Mouse (Mus musculus) forebrain, embryonic 11.5 days (tissue): Measurements from ENCODE around the gene Bdh1. TPM values are rescaled to one million over a fixed set of nuclear protein-coding genes. Genes with fewer than 3 reads are reported as not detected.

Experiments used
- ATAC-seq: fragments of 200-750 bp; cut with Nextera tagmentation; replicated peaks from 2 replicates; pipeline ENCODE4 v1.8.0; 2017; ENCODE audit warnings: moderate TSS enrichment; ENCODE audit not compliant: low FRiP score
- DNase-seq: peaks from one replicate; pipeline ENCODE4 v3.0.0-alpha.2; 2017; ENCODE audit warnings: low spot score
- H3K27ac ChIP-seq: fragments of 300-500 bp; sonication (generic); 2 replicates; pipeline ENCODE4 v1.5.1; 2014; ENCODE audit warnings: low read depth, low read length
- H3K27me3 ChIP-seq: fragments of 300-500 bp; sonication (generic); 2 replicates; pipeline ENCODE4 v1.6.1; 2014; ENCODE audit warnings: mild to moderate bottlenecking, low read length, mixed read lengths; ENCODE audit not compliant: control insufficient read depth, insufficient read depth
- H3K36me3 ChIP-seq: fragments of 300-500 bp; sonication (generic); 2 replicates; pipeline ENCODE4 v1.6.1; 2014; ENCODE audit warnings: mild to moderate bottlenecking, low read length, moderate library complexity, mixed read lengths; ENCODE audit not compliant: control insufficient read depth, insufficient read depth
- H3K4me1 ChIP-seq: fragments of 300-500 bp; sonication (generic); replicated peaks from 2 replicates; pipeline ENCODE4 v1.6.1; 2014; ENCODE audit warnings: low read length, mixed read lengths; ENCODE audit not compliant: control insufficient read depth, insufficient read depth
- H3K4me2 ChIP-seq: fragments of 300-500 bp; sonication (generic); 2 replicates; pipeline ENCODE4 v1.6.1; 2014; ENCODE audit warnings: low read depth, mild to moderate bottlenecking, low read length, moderate library complexity, mixed read lengths; ENCODE audit not compliant: severe bottlenecking
- H3K4me3 ChIP-seq: fragments of 300-500 bp; sonication (generic); 2 replicates; pipeline ENCODE4 v1.5.1; 2014; ENCODE audit warnings: low read depth, low read length
- H3K9ac ChIP-seq: fragments of 300-500 bp; sonication (generic); 2 replicates; pipeline ENCODE4 v1.6.1; 2014; ENCODE audit warnings: low read length
- H3K9me3 ChIP-seq: fragments of 300-500 bp; sonication (generic); 2 replicates; pipeline ENCODE4 v1.6.1; 2016; ENCODE audit warnings: low read length, mixed read lengths; ENCODE audit not compliant: control insufficient read depth
- WGBS: fragments of 180-500 bp; shearing (Covaris S2); extraction: QIAGEN DNeasy Blood & Tissue Kit; methylation state at CpG from one replicate; pipeline ENCODE4 v1.1.7; 2014; 5-methylcytosine and 5-hydroxymethylcytosine counted together
- polyA plus RNA-seq: library from polyadenylated mRNA; unstranded; fragments of >200 nt; fragmentation: Nextera tagmentation; extraction: Ambion mirVana; gene quantifications from 2 replicates; pipeline ENCODE4 v1.2.1, GENCODE M21; 2014

Gene Bdh1
- polyA plus RNA-seq, 1 experiment from 2014 or later, result 30.0 TPM

DNA sequence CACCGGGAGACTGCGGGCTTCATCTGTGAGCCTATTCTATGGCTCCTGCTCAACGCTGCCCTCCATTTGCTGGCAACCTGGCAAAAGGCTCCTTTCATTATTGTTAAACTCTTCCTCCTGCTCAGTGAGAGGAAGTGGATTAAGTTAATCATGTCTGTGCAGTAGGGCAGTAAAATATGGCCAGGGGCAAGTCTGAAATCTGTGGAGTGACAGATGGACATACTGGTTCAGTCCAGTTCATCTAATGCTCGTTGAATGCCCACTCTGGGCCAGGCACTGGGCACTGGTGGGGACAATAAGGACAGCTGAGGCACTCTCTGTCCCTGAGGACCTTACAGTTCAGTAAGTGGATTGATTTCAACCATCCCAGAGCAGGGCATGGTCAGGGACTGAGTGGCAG, 27.9 kb downstream of the Bdh1 start:
- H3K9me3 ChIP-seq, result no peaks in the 10 kb centered on the region
- no peak overlapping the region for H3K9ac ChIP-seq
- no peak overlapping the region for H3K27ac ChIP-seq
- no peak for ATAC-seq
- 0 out of 2 replicates have a peak, but pooled peaks cover 5% of the 10 kb centered on the region for H3K4me1 ChIP-seq
- no peak for DNase-seq
- H3K4me3 ChIP-seq, result no peak overlapping the region
- H3K4me2 ChIP-seq, result no peak overlapping the region
- no peaks in the 10 kb centered on the region for H3K36me3 ChIP-seq
- 86% methylated on average over 4 of the region's 4 CpGs for WGBS
- no peaks in the 10 kb centered on the region for H3K27me3 ChIP-seq

DNA sequence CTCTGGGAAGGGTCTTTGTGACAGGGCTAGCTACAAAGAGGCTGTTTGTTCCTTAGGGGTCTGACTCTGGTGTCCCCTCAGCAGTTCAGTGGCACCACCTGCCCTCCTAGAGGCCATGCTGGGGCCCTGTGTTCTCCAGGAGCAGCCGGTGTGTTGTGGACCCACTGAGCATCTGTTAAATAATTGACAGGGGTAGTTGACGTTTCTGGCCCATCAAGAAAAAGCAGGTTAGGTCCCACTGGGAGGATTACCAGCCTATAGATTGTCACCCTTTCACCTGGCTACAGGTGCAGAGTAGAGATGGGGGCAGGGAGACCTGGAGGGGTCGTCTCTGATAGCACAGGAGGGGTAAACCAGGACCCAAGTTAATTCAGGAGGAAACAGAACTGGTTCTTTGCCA, 29.2 kb downstream of the Bdh1 start:
- WGBS, result 83% methylated on average over 3 of the region's 3 CpGs
- Histone ChIP-seq H3K4me1 (0 out of 2 replicates have a peak, but pooled peaks cover 5% of the 10 kb centered on the region), H3K27ac (no peak overlapping the region), H3K9me3 (no peaks in the 10 kb centered on the region), H3K4me3 (no peak overlapping the region), H3K27me3 (no peaks in the 10 kb centered on the region), H3K4me2 (no peak overlapping the region), H3K36me3 (no peaks in the 10 kb centered on the region), H3K9ac (no peak overlapping the region)
- ATAC-seq (no peak), DNase-seq (no peak)

DNA sequence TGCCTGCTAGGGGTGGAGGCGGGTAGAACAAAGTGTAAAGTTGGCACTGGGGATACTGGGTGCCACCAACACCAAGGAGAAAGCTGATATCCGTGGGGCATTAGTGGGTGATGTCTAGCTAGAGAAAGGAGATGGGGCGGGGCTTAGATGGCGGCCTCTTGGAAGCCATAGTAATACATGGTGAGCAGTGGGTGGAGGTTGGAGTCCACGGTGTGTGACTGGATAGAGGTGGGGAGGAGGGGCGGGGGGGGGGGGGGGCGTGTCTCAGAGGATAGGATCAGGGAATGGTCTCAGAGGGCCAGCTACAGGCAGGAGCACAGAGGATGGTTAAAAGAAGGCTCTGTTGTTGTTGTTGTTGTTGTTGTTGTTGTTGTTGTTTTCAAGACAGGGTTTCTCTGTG, 30.4 kb downstream of the Bdh1 start:
- no peaks in the 10 kb centered on the region for H3K27me3 ChIP-seq
- 78% methylated on average over 6 of the region's 7 CpGs for WGBS
- ATAC-seq (no peak), DNase-seq (no peak)
- H3K4me3 ChIP-seq, result no peak overlapping the region
- H3K4me2 ChIP-seq, result no peak overlapping the region
- no peak overlapping the region for H3K9ac ChIP-seq
- 0 out of 2 replicates have a peak, but pooled peaks cover 5% of the 10 kb centered on the region for H3K4me1 ChIP-seq
- no peak overlapping the region for H3K27ac ChIP-seq
- H3K36me3 ChIP-seq, result no peaks in the 10 kb centered on the region
- no peaks in the 10 kb centered on the region for H3K9me3 ChIP-seq

DNA sequence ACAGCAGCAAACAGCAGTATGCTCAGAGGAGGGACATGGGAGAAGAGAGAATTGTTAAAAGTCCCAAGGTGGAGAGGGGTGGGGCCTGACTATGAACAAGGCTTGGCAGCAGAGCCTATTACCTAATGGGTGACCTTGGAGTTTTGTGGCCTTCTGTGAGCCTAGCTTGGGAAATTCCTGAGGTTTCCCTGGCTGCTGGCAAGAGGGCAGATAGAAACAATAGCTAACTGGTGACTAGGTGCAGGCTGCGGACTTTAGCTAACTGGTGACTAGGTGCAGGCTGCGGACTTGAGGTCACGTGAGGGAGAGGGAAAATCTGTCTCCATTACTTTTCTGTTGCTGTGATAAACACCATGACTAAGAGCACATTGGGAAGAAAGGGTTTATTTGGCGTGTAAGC, 31.9 kb downstream of the Bdh1 start:
- ATAC-seq, result no peak
- no peaks in the 10 kb centered on the region for H3K27me3 ChIP-seq

DNA sequence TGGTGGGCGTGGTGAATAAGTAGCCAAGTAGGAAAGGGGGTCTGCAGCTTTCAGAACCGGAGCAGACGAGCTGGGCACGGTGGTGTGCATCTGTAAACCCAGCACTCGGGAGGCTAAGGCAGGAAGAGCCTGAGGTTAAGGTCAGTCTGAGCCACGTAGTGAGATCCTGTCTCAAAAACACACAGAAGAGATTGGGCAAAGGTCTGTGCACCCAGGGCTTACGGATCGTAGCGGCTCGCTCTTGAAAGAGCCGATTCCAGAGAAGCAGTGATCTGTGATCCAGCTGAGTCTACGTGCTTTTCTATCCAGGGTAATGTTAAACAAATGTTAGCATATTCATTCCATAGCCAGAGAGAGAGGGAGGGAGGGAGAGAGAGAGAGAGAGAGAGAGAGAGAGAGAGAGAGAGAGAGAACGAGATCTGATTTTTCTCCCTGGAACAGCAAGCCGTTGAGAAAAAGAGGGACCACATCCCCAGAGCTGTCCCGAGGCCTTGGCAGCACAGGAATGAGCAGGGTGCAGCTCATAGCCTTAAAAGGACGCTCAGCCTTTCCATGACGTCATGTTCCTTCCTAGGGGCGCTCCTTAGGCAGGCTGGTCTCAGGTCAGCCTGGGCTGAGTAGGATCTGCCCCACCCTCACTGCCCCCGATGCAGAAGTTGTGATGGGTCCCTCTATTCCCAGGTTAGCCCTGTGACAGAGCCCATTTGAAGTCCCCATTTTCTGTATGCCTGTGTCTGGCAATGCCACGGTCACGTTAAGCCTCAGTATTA, 33.4 kb downstream of the Bdh1 start:
- no peak overlapping the region for H3K4me3 ChIP-seq
- peaks cover 10% of the 10 kb centered on the region for H3K4me1 ChIP-seq
- H3K27ac ChIP-seq, result no peak overlapping the region
- no peaks in the 10 kb centered on the region for H3K27me3 ChIP-seq
- no peaks in the 10 kb centered on the region for H3K9me3 ChIP-seq
- ATAC-seq (no peak), DNase-seq (no peak)
- no peaks in the 10 kb centered on the region for H3K36me3 ChIP-seq
- no peak overlapping the region for H3K9ac ChIP-seq
- no peak overlapping the region for H3K4me2 ChIP-seq
- 83% methylated on average over 21 of the region's 21 CpGs for WGBS

More for the DNA sequence above, 31.9 kb downstream of the Bdh1 start:
- H3K27ac ChIP-seq, result no peak overlapping the region
- no peak overlapping the region for H3K9ac ChIP-seq
- peaks cover 9% of the 10 kb centered on the region for H3K4me1 ChIP-seq
- whole genome bisulfite sequencing, result 87% methylated on average over 4 of the region's 4 CpGs
- no peak overlapping the region for H3K4me2 ChIP-seq
- no peaks in the 10 kb centered on the region for H3K36me3 ChIP-seq
- H3K9me3 ChIP-seq, result no peaks in the 10 kb centered on the region
- DNase-seq, result no peak
- H3K4me3 ChIP-seq, result no peak overlapping the region

DNA sequence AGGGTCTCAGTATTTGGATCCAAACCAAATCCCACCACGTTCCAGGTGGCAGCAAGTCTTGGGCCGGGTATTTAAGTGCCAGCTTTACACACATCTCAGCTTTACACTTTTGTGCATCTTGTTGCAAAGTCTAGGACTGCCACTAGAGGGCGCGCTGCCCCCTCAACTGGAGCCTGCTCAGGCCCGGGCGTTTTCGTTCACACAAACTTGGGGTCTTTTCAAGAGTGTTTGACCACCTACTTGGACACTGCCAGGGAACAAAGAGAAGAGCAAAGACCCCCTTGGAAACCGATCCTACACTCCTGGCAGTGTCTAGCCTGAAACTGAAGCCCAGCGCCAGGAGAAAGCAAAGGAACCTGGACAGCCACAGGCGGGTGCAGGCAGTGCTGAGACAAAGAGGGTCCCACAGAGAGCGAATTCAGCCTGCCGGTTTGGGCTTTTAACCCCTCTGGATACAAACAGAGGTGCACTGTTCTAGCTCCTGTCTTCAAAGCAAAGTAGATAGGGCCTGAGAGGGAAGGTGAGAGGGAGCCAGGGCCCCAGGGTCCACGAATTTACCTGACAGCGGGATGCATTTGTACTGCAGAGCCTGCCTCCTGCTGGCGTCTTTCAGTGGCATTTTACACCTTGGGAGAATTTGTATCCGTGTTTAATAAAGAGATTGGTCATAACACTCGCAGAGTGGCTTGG, 36.3 kb downstream of the Bdh1 start:
- Histone ChIP-seq H3K4me2 (peak overlapping the region; percentile 68), H3K36me3 (no peaks in the 10 kb centered on the region), H3K9me3 (no peaks in the 10 kb centered on the region), H3K27me3 (no peaks in the 10 kb centered on the region), H3K9ac (peak overlapping the region; percentile 69), H3K27ac (peak overlapping the region; percentile 68), H3K4me3 (peak overlapping the region; percentile 28), H3K4me1 (peaks cover 5% of the 10 kb centered on the region)
- WGBS, result 4% methylated on average over 17 of the region's 17 CpGs
- DNase-seq (peak; percentile 95), ATAC-seq (peak; percentile 74)

DNA sequence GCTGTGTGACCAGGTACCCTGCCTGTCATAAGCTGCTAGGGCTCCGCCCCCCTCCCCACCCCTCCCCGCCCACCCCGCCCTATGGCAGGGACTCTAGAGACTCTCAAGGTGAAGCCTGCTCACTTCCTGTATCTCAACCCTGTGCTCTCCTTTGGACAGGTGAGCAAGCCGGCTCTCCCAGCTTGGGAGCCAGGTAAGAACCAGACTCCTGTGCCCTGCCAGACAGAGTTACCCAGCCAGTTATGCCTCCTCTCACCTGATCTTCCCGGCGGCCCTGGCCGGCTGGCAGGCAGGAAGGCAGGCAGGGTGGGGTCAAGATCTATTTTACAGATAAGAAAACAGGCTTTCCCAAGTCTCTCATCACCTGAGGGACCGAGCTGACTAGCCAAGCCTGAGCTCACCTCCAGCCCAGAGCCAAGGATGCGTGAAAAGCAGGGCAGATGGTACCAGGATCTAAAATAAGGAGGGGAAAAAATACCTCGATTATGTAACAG, 37.9 kb downstream of the Bdh1 start:
- Histone ChIP-seq H3K27ac (no peak overlapping the region), H3K4me1 (peaks cover 5% of the 10 kb centered on the region), H3K9ac (no peak overlapping the region), H3K4me3 (no peak overlapping the region), H3K9me3 (no peaks in the 10 kb centered on the region), H3K4me2 (no peak overlapping the region), H3K27me3 (no peaks in the 10 kb centered on the region), H3K36me3 (no peaks in the 10 kb centered on the region)
- 38% methylated on average over 10 of the region's 10 CpGs for WGBS
- ATAC-seq (no peak), DNase-seq (no peak)

DNA sequence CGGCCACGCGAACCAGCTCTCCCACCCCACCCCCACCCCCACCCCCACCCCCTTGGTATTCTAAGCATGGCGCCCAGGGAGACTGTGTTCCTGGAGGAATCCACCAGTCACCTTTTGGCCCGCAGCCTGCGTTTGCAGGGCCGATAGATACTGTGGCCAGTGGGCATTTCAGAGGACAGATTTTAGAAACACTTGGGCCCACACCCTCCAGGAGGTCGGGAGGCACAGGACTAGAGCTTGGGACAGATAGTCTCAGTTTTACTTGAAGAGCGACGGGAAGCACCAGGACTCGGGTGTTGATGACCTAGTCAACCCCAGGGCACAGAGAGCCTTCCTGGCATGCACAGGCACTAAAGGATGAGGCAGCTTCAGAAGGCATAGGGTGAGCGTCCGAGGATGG, 38.4 kb downstream of the Bdh1 start:
- no peaks in the 10 kb centered on the region for H3K27me3 ChIP-seq
- H3K4me3 ChIP-seq, result no peak overlapping the region
- H3K4me2 ChIP-seq, result no peak overlapping the region
- WGBS, result 59% methylated on average over 13 of the region's 13 CpGs
- no peak for DNase-seq
- H3K4me1 ChIP-seq, result peaks cover 5% of the 10 kb centered on the region
- no peaks in the 10 kb centered on the region for H3K9me3 ChIP-seq
- no peaks in the 10 kb centered on the region for H3K36me3 ChIP-seq
- H3K27ac ChIP-seq, result no peak overlapping the region
- no peak for ATAC-seq
- no peak overlapping the region for H3K9ac ChIP-seq
